Mouse (Mus musculus) Muller cell, postnatal 12 days (primary cell): ENCODE data around the gene Ybx1.

Experiments
- DNase-seq: peaks from one replicate; pipeline ENCODE4 v3.0.0-alpha.2; 2015; ENCODE audit errors: inconsistent ontology term

The Ybx1 gene

DNA sequence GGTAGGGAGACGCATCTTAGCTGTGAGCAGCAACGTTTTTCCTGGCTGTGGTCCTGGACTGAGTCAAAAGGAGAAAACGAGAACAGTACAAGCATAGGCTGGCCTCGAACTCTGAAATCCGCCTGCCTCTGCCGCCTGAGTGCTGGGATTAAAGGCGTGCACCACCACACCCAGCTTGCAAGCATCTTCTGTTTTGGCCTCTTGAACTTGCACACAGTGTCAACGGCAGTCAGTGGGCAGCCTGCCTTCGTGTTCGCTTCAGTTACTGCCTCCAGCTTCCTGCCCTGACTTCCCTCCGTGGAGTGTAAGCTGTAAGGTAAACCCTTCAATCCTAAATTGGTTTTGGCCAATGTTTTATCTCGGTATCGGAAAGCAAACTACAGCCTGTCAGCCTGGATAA lies 27.8 kb downstream of the Ybx1 start:
- DNase-seq, result no peak

DNA sequence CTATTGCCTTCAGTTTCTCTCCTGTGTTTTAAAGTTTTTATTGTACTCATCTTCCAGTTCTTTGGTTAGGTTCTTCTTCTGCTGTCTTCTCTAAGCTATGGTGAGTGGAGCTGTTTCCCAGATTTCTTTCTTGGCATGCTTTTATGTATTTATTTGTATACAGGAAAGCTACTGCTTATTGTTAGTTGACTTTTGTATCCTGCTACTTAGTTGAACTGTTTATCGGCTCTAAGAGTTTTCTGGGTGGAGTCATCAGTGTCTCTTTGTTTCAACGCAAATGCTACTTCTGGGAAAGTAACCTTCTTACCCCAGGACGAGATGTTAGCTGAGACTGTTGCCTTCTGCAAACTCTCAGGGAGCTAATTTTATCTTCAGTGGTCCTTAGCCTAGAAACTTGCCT lies 30.9 kb downstream of the Ybx1 start:
- DNase-seq, result no peak

DNA sequence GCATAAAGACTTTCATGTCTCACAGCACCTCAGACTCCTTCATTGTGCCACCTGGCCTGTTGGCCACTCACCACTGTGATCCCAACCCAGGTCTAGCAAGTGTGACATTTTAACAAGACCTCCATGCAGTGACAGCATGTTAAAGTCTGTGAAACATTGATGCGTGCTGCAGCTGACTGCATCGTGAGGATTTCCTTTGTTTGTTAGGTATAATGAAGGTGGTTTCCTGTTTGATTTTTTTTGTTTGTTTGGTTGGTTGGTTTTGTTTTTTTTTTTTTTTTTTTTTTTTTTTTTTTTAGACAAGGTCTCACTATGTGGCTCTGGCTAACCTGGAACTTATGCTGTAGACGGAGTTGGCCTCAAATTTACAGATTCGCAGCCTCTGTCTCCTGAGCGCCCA lies 31.9 kb downstream of the Ybx1 start:
- DNase-seq, result no peak

DNA sequence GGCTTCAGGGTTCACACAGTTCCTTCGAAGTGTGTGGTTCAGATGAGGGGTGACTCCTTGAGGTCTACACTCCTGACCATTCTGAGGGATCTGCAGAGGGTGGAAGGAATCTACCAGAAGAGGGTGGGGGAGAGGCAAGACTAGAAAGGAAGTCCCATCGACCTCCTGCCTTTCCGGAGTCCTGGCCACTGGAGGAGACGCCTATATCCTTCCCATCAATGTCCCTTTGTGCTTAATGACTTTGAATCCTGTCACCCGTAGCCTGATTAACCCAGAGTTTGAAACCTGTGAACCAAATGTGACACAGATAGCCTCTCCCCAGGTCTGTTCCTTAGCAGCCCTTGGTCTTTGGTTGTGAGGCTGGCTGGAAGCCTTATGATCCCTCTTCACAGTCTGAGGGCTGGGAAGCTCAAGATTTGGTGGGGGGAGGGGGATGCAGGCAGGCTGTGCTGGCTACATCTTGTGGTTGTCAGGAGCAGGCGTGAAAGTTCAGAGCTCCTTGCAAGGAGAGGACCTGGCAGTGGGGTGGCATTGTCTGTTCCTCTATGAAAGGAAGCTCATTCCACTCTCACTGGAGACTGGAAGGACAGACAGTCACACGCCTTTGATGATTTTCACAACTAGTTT lies 33.2 kb downstream of the Ybx1 start:
- DNase-seq, result no peak

DNA sequence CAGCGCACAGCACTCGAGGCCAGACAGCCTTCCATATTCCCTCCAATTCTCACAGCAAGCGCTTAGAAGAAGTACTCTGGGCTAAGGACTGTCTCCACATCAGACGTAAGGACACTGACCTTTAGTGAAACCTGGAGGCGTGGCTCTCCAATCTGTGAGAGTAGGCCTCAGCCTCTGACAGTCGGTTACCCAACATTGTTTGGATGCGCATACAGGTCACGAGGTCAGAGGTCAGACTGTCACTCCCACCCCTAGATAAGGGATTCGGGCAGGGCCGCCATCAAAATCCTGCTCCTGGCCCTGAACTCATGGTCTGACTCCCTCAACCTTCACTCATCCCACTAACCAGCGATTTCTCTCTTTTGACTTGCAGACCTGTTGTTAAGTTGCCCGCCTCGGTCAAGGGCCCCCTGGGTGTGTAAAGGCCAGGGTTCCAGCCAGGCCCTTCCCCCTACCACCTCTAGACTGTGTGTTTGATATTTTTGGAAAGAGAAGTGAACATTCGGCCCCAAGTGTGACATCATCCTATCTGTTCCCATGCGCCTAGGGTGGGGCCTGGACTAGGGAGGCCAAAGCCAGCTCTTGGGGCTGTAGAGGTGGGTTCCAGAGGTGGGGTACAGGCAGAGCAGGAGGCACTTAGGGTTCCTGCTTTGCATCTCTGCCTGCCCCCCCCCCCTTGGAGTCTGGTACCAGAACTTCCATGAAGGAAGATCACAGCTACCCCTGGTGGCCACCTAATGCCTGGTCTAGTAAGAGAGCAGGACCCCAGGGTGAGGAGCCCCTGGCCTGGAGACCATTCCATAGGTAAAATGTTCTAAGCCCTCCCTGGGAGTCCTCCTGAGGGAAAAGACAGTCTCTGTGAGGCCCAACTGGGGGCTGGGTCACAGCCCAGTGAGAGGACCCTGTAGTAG lies 34.8 kb downstream of the Ybx1 start:
- no peak for DNase-seq

DNA sequence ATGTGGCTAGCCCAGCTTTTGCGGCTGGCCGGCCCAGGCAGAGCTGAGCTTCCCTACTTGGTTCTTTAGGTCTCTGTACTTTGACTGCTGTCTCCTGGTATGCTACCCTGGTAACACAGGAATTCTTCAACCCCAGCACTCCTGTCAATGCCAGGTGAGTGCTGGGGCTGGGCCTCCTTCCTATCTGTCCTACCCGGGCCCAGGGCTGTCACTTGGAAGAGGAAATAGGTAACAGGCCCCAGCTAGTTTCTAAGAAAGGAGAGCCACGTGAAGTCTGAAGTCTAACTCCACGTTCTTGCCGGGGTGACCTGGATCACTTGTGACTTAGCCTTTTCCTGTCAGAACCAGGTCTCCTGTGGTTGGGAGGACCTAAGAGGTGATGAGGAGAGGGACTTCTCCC lies 37.3 kb downstream of the Ybx1 start:
- DNase-seq, result no peak

DNA sequence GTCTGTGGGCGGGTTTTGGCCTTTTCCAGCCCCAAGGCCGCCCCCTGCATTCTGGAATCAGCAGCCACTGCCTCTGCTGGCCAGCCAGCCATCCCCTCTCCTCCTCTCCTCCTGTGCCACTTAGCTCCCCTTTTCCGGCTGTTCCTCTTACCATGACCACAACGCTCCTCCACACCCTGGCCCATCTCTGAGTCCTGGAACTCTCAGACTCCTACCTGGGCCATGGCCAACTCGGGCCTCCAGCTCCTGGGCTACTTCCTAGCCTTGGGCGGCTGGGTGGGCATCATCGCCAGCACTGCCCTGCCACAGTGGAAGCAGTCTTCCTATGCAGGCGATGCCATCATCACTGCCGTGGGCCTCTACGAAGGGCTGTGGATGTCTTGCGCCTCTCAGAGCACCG lies 39.1 kb downstream of the Ybx1 start, which contains the start of gene Cldn19:
Gene Cldn19 (plus strand): TSS at position 64 of the 400 bp plus-strand sequence.
- DNase-seq, result peak; percentile 35

DNA sequence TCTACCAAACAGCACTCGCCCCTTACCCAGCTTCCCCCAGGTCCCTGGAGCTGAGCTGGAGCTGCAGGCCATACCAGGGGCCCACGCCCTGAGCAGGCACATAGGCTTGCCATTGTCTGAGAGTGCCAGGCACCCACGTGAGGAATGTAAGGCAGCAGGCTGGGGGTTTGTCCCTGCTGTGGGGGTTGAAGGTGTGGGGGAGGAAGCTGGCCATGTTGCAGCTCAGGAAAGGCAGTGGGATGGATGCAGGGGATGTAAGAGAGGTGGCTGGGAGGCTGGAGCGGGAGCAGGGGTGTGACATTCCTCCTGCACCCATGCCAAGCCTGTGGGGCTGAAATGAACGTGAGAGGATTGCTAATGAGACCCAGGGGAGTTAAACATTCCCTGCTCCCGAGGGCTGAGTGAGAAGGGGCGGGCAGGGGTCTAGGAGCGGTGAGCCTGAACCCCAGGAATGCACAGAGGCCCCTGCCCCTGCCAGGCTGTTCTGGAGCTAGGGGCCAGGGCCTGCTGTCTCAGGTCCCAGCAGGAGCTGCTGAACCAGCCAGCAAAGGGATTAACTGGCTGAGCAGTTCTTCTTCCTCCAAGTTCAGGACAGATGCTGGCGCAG lies 40.3 kb downstream of the Ybx1 start:
- peak; percentile 79 for DNase-seq

DNA sequence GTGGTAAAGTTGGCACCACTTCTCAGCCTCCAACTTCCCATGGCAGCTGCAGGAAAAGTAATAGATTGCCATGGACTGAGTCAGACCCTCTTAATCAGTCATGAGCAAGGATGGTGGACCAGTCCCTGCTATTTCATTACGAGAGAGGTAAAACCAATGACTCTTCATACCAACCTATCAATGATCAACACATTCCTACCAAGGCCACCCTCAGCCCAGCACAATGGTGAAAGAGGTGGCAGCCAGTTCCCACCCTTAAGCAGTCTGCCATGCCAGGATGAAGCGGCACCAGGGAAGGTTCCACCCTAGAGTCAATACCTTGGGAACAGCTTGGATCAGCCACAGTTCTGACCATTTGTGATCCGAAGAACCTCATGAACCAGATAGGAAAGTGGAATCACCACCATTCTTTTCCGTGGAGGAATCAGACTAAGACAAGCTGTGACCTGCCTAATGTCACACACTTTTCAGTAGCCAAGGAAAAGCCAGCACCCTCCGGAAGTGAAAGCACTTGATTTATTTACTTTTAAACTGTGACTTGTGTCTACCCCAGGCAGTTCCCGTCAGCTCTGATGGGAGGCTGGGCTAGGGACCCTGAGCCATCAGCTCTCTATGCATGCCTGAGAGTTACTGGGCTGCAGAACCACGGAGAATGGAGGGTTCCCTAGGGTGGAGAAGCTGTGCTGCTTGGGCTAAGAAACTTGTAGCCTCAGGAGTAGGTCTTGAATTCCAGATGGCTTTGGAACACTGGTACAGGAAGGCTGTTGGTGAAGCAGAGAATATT lies 42.2 kb downstream of the Ybx1 start:
- no peak for DNase-seq

DNA sequence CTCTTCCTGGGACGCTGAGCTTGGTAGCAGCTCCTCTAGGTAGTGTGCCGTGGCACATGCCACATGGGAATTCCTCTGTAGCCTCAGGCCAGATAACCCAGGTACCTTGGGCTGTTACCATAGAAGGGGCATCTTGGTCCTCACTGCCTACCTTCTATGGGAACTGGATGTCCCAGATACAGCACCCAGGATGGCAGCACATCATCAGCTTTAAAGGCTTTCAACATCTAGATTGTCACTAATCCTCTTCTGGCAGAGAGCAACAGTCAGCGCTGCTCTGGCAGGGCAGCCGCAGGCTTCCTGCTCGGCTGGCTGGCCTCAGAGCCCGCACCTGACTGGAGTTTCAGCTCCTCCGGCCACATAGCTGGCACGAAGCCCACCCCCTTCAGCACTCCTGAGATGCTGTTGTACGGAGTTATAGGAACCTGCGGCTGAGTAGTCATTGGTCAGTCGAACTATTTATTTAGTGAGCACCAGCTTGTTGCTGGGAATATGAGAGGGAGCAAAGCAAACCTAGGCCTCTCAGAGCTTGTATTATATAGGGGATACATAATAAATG lies 45.9 kb downstream of the Ybx1 start:
- no peak for DNase-seq

DNA sequence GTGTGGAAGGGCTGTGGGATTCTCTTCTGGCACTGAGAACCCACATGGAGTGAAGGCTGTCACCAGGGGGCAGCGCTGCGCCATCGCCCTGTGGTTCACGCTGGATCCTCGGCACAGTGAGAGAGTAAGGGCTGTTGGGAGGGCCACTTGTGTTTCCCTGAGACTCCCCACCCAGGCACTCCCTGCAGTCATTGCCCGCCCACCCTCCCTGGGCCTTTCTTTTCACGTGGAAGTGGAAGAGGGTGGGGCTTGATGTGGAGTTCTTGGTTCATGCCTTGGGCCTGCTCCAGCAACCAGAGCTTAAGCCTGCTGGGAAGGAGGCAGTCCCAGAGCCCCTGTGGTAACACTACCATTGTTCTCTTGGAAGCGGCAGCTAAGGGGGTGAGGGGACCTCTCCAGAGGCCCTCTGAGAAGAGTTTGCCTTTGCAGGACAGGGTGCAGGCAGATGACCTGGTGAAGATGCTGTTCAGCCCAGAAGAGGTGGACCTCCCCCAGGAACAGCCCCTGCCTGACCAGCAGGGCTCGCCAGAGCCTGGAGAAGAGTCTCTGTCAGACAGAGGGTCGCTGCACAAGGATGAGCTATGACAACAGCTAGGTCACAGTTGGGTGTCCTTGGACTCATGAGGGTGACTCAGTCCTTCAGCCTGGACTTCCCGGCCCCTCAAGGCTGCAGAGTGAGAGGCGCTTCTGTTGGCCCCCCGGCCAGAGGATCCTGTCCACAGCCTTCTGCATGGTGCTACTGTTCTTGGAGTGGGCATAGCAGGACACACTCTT lies 46.8 kb downstream of the Ybx1 start:
- peak; percentile 79 for DNase-seq

DNA sequence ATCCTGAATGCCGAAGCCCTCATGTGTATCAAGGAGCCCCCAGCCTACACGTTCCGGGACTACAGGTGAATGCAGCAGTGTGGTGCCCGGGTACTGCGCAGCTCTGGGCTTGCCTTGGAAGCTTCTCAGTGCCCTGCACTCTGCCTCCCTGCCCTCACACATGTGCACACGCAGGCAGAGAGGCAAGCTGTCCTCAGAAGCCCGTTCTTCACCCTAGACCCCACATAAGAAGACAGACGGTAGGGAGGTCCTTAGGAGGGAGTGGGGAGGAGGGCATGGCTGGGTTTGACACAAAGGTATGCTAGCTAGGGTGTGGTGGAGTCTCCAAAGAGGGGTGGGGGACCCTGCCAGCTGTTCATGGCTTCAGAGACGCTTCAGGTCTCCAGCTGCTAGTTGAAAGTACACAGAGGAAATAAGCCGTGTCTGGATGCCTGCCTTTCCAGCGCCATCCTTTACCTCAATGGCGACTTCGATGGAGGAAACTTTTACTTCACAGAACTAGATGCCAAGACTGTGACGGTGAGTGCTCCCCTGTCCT lies 47.6 kb downstream of the Ybx1 start:
- DNase-seq, result no peak

DNA sequence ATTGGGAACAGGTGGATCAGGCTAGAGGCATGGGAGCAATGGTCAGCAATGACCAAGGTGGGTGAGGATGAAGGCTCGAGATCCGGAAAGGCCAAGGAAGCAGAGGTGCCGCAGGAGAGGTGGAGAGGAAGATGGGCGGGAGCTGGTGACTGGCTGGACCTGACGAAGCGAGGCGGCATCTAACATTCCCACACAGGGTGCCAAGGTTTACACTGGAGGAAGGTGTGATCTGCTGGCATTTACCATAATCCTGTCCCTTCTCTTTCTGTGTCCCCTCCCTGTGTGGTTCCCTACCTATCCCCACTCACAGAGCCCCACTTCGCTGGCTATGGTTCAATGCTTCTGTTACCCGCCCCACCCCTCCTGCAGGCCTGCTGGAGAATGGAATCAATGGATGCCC lies 48.4 kb downstream of the Ybx1 start:
- DNase-seq, result no peak

DNA sequence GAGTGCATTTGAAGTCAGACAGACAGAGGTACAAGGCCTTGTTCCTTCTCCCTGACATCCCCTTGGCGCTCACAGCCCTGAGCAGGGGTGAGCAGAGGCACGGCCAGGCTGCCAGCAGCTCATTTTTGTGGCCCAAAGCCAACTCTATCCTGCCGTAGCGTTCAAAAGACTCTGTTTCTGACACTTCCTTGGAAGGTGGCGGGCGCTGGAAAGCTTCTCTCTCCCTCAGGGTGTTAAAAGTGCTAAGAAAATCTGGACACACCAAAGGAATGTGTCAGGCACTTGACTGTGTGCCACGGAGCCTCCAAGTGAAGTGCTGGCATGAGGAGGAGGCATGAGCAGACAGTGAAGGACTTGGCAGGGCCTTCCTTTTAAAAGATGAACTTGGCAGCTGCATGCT lies 48.8 kb downstream of the Ybx1 start:
- peak; percentile 37 for DNase-seq

DNA sequence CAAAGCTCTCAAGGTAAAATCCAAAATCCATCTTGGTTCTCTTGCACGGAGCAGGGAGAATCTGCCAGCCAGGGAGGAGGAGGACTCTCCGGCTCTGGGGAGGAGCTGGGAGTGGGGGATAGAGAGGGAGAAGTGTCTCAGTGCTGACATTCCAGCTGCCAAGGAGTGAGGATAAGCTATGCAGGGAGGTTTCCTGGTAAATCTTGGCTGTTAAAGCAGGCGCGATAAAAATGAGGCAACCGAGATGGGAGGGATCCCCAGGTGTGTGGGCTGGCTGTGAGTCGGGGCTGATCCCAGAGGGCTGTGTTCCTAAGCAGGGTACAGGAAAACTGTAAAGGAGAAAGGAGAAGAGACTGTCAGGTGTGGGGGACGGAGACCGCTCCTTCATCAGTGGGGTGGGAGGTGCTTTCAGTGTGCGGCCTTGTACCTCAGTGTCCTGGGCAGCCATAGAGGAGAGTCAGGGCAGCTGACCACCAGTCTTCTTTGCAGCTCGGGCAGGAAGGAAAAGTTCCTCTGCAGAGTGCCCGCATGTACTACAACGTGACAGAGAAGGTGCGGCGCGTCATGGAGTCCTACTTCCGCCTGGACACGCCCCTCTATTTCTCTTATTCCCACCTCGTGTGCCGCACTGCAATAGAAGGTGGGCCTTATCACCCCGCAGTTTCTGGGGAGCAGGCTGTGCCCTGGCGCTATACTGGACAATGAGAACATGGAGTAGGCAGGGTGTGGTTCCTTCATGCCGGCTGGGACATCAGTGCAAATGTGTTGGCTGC lies 49.8 kb downstream of the Ybx1 start:
- no peak for DNase-seq

DNA sequence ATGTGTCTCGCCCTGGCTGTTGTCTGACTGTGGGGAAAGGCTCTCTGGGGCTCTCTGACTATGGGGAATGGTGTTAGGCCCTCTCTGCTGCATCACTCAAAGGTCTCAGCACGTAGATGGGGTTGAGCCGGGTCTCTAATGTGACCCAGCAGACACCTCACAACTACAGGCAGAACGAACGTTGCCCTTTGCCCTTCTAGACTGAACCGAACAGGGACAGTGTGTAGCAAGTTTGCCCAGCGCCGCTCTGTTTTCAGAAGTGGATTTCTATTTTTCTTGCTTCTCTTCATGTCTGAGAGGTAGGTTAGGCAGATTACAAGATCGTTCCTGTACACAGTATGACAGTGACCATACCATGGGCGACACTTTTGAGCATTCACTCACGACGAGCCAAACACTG lies 51.8 kb downstream of the Ybx1 start:
- DNase-seq, result no peak

DNA sequence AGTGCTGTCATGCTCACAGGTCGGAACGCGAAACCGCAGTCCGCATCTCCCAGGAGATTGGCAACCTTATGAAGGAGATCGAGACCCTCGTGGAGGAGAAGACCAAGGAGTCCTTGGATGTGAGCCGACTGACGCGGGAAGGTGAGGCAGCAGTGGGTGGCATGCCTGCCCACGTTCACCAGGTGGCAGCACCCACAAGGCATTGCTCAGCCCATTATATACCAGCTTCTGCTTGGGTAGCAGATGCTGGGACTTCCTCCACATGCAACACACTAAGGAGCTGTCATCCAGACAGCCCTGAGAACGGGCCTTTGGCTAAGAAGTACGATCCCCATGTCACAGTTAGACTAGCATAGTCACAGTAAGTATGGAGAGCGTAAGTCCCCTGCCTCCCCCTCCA lies 52.7 kb downstream of the Ybx1 start:
- DNase-seq, result no peak

DNA sequence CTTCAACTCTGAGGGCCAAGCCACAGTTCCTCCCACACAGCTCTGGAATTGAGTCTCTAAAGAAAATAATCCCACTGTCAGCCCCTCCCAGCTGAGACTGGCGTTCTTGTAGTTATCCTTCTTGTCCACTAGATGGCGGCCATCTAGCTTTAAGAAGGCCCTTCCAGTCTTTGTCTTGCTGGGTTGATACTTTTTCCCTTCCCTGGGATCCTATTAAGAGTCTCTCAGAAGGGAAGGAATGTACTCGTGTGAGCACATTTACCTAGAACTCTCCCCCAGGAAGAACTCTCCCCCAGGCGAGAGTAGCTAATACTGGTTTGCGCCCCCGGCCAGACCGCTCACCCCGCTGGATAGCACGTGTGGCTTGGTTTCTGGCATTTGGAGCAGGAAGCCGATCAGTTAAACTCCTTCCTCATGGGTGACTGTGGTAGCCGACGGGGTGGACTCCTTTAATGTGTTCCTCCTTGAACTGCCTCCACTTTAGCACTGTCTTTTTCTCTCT lies 55.2 kb downstream of the Ybx1 start:
- peak; percentile 76 for DNase-seq

DNA sequence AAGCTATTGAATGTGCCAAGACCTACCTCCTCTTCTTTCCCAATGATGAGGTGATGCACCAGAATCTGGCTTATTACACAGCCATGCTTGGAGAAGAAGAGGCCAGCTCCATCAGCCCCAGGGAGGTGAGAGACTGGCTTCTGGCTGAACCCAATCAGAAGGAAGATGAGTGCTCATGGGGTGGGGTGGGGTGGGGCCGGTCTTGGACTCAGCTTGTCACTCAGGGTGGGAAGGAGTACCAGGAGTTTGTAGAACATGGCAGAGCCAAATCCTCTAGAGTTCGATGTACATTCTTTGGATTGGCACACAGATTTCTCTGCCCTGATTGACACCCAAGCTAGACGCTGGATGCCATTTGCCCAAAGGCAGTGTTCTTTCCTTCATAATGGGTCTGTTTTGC lies 55.7 kb downstream of the Ybx1 start:
- DNase-seq, result no peak

DNA sequence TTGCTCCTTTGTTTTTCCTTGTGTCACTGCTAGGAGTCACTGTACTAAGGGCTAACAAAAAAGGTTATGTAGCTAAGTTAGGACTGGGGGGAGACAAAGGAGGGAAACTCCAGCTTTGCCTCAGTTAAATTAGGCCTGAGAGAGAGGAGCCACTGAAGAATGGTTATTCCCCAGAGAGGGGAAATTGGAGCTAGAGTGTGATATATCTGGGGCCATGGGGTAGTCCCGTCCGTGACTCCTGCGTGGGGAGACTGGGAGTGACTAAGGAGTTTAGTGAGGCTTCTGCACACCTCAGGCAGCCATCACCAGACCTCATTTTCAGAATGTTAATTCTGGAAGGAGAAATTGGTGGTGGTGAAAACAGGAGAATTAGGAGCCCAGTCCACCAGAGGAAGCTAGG lies 60.1 kb downstream of the Ybx1 start:
- DNase-seq, result no peak
